Mouse (Mus musculus) lung, postnatal 14 days (tissue): ENCODE data around the gene Casq2.
A peak's percentile ranks its signal among the peaks of the same experiment; 100 is the strongest.
"Not testable (repeated sequence)": the region's sequence is repeated elsewhere in the genome, so short reads cannot be mapped to it uniquely, and the experiment has no call there.

Experiments
- DNase-seq: peaks from one replicate; pipeline ENCODE4 v3.0.0; 2021

The Casq2 gene

DNA sequence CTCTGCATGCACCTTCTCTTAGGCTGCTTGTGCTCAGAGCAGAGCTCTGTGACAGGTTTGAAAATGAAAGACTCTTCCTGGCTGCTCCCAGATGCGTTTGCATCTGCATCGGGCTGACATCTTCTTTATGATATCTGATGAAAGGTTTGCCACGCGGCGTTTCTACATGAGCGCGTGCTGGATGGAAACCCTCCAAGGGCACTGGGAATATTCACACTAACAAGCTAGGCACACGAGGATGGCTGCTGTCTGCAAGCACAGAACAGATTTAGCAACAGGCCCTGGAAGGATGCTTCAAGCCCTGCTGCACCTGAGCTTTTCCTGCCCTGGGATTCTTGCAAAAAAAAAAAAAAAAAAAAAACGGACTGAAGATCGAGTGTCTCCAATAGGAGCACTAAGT is 50.9 kb downstream of the Casq2 start:
- no peak for DNase-seq

DNA sequence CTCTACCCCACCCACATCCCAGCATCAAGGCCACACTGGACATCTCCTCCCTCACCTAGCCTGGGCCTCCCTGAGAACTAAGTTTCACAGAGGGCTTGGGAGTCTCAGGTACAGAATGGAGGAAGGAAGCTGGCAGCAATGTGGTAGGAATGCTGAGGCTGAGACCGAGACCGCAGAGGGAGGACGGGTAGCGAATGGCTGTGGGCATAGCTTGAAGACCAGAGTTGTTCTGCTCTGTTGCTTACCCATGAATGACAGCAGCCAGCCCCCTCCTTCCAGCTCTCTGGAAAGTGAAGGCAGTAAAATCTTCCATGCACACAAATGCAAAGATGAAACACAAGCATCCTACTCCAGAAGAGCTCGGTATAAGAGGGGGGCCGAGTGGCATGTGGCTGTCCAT is 52.7 kb downstream of the Casq2 start:
- no peak for DNase-seq

DNA sequence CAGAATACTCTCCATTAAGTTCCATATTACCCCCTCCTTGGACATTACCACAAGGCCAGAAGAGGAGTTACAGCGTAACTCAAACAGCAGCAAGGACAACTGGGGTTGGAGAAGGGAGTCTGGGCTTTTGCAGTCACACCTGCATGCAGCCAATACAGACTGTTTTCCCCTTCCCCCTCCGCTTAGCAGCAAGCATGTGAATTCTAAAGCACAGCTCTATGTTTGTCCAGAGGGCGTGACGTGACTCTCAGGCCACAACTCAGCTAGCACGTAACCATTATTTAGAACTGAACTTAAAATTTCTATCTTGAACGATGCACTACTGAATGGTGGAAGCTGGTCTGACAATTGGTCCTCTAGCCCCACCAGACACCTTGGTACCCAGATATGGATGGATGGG is 54.4 kb downstream of the Casq2 start:
- DNase-seq: no peak

DNA sequence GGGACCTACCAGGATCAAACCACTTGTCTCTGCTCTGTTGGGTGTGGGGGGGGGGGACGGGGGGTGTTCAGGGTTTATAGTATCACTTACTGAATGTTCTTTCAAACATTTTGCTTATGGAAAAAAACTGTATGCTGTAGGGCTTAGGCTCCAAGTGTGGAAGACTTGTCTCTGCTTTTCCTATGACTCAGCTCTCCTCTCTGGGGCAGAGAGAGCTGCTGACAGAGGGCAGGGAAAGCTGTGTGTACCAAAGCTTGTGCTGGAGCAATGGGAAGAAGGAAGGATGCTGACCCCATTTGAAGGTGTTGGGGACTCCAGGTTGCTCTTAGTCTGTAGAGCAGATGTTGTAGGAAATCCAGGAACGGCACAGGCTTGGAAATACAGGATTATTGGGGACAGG is 55.2 kb downstream of the Casq2 start:
- no peak for DNase-seq

DNA sequence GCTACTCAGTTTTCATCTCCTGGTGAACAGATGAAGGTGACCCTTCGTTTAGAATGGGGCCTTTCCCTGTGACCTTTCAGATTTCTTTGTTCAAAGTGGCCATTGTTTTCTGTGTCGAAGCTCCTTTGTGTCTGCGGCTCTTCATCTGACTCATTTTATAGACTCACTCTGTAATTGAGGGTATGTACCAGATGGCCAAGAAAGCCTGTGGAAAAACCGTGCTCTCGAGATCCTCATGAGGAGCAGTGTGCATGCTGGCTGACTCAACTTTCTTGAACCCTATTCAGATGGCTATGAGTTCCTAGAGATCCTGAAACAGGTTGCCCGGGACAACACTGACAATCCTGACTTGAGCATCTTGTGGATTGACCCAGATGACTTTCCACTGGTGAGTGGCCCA is 55.7 kb downstream of the Casq2 start:
- no peak for DNase-seq

DNA sequence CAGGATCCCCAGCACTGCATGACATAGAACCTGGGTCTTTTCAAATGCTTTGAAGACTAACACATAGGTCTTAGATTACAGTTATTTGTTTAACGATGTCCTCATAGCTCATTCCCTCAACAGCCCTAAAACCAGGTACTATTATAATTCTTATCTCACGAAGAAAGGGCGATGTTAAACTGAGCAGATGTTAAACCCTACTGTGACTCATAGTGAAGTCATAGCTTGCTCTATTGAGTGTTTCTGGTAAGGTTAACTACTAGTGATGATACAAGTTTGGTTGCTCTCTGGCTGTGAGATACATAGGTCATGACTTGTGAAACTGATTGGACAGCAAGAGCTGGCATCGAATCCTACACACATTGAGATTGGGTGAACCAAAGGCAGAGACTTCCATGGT is 56.7 kb downstream of the Casq2 start:
- DNase-seq: no peak

DNA sequence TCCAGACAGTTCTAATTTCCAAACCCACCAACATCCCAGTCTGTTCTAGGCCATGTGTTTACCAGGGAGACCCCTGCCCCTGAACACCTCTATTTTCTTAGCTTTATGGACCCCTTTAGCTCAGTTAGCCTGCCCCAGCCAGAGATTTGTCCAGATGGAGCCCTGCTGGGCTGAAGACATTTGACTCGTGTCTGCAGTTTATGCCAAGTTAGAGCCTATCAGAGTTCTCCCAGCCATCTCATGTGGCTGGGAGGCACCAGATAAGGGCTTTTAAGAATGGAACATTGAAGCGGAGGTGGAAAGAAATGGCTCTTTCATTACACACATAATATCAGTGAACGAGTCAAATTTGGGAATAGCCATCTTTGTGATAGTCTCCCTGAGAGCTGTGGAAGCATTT is 57.3 kb downstream of the Casq2 start:
- DNase-seq: no peak

DNA sequence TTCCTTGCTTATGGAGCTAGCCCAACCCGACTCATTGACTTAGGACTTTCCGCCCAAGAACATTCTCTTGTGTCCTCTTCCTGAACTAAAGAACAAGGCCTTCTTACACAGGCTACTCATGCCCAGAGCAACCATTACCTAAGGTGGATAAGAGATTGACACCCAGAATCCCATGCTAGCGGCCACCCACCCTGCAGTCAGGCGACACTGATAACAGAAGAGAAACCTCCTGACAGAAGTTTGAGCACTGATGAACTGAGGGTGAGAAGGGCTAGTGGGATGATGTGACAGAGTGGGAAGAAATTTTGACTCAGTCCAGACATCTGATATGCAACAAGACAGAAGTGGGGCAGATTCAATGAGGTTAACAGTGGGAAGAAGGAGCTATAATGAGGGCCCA is 58.2 kb downstream of the Casq2 start:
- DNase-seq: no peak

DNA sequence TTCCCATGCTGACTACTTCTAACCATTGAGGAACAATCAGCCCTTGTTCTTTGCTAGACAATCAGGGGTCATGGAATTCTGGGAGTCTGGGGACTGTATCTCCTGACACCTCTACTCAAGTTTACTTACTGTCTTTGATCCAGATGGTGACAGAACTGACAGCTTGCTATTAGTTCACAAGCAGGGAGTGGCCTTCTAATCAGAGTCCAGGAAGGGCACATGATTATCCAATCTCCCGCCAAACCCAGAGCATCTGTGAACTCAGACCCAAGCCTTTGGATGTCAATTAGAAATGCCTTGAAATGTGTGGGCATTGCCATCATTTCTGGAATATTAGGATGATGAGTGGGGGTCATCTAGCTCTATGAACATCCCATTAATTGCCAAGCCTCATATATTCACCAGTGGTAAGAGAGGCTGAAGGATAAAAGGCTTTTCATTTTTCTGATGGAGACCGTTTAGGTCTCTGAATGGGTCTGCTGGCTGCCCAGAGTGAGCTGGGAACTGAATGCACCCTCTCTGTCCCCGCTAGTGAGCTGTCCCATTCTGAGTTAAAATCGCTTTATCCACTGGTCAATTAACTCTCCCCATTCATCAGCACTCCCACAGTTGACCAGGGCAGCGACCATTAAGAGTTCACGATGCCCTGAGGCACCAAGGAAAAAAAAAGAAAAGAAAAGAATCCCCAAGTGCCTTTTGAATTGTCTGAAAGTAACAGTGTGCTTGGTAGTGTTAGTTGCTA is 59.6 kb downstream of the Casq2 start:
- no peak for DNase-seq

DNA sequence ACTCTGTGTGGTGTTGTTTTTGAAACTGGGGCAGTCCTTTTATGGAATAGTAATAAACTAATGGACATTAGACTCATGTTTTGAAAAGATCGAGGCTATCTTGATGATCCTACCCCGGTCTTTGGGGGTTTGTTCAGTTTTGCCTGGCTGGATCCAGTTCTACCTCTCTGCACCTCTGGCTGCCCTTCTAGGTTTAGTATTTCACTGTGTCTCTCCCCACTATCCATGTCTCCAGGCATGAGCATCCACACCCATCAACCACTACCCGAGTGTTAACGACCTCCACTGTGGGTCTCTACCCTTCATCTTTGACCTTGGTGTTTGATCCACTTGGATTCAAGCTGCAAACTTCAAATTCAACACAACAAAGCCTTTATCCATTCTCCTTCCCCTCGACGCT is 60.2 kb downstream of the Casq2 start:
- DNase-seq: no peak

DNA sequence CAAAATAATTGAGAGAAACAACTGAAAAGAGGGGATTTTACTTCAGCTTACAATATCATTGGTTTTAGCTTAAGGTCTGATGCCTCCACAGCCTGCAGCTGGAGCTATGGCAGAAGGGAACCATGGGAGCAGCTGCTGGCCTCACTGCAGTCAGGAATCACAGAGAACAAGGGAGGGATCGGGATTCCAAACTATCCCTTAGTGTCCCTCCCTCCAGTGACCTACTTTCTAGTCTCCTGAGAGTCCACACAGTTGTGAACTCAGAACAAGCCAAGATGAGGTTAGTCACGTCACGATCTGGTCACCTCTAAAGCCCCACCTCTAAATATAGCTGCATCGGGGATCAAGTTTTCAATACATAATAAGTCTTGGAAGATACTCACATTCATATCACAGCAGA is 61.0 kb downstream of the Casq2 start:
- DNase-seq: no peak

DNA sequence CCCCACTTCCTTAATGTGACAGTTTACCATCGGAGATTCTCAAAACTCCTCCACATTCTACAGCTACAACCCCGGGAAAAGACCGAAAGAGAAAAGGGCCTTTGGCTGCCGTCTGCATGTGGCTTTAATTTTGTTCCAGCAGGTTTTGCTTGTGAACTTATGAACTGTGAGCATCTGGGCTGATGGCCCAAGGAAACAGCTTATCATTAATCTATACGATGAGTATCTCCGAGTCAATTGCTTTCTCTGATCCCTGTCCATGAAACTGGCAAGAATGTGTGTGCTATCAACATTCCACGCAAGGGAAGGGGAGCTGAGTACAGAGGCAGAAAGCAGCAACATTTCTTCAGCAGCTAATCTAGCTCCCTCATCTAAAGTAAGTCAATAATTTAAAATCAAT is 63.7 kb downstream of the Casq2 start:
- DNase-seq: no peak

DNA sequence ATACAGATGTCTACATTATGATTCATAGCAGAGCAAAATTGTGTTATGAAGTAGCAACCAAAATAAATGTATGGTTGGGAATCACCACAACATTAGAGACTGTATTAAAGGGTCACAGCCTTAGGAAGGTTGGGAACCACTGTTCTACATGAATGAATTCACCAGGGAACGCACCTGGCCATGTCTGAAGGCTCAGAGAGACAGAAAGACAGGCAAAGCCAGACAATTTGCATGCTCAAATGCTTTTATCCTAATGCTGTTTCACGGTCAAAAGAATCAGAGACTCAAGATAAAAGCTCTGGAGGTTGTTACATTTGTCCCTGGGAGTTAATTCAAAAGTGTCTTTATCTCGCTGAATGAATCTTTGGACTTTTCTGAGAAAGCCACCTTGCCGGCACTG is 65.6 kb downstream of the Casq2 start:
- DNase-seq: no peak

DNA sequence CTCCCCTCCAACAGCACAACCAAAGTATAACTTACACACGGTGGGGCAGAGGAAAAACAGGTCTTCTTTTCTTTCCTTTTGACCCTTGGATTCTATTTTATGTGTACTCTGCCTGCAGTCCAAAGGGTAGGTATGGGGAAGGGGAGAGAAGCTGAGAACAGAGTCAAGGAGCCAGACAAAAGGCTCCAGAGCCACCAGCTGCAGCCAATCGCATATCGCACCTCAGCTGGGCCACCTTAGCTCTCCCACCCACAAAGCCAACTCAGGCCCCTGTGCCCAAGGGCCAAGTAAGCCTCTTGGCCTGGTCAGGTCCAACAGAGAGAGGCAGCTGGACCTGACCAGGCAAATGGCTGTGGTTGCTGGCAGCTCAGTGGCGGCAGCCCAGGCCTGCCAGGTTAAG is 66.3 kb downstream of the Casq2 start:
- DNase-seq: no peak

DNA sequence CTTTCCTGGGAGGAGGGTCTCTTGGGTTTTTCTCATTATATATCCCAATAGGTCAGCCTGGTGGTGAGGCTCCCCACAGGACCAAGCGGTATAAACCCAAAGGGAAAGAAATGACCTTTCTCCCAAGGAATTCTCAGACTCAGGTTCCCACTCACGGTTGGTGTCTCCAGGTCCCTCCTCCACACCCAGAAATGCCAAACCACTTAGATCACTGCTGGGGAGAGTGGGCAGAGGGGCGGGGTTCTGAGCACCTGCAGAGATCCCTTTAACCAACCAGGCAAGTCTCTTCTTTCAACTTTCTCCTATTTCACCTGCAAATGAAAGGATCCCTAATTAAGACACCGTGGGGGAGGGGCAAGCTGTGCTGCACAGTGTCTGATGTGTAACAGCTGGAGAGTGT is 66.7 kb downstream of the Casq2 start:
- peak; percentile 23 for DNase-seq

DNA sequence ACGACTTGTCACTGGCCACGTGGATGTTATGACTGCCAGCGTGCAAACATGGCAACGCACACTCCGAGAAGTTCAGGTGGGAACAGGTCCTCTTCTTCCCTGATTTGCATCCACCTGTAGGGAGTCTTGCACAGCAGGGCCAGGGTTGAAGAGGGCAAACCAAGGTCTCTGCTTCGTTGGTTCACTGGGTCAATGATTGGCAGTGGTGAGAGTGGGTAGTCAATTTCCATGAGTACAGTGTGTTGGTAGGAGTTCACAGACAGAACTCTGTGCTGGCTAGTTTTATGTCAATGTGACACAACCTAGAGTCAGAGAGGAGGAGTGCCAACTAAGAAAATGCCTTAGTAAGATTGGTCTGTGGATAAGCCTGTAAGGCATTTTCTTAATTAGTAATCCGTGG is 67.9 kb downstream of the Casq2 start:
- DNase-seq: no peak

DNA sequence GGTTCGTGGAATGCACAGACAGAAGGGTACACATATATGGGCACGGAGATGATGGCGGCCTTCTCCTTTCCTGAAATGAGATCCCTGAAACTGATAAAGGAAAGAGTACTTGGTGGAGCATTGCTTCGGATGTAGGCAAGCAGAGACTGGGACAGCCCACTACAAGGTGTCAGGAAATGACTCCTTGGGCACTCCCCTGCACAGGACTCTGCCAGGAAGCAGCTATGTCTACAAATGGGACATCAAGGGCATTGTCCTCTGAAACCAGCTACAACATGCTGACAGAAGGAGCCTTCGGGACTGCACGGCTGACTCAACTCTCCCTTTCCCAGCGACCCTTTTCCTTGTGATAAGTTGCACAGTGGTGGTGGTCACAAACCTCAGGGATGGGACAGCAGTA is 70.5 kb downstream of the Casq2 start:
- DNase-seq: no peak

DNA sequence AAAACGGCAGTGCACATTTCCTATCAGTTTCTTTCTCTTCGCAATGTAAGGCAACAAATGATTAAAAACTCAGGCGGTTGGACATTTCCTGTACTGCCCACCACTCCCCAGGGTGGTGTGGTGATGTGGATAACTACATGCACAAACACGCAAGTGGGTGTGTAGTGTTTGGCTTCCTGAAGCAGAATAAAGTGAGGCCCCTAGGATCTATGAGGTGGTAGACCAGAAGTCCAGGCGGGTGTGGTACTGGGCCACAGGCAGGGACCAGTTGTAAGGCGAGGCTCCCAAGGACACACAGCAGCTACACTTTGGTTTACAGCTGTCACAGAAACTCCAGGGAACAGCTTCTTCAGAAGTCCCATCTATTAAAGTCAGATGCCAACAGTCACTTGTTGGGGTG is 71.4 kb downstream of the Casq2 start:
- no peak for DNase-seq

DNA sequence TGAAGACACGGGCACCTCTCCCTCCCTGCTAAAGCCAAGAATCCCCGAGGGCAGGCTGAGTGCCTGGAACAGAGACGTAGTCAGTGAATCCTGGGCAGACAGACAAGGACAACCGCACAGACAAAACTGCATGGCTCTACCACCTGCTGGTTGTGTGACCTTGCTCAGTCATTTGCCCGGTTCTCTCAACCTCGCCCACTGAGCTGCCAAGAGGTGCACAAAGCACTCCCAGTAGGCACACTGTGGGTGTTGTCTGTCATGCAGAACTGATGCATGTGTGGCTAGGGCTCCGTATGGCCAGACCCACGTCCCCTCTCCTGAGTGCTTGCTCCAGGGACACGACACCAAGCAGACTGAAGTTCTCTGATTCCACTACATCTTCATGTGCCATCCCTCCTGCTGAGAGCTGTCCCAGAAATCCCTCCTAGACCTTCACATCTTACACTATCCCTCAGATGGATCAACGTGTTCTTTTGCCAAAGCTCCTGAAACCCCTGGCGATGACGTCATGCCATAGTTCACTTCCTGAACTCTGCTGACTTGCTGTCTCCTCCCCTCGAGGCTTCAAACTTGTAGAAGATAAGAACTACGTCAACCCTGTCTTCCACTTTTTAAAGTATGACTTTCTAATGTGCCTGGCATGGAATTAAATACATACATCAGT is 72.7 kb downstream of the Casq2 start:
- no peak for DNase-seq

DNA sequence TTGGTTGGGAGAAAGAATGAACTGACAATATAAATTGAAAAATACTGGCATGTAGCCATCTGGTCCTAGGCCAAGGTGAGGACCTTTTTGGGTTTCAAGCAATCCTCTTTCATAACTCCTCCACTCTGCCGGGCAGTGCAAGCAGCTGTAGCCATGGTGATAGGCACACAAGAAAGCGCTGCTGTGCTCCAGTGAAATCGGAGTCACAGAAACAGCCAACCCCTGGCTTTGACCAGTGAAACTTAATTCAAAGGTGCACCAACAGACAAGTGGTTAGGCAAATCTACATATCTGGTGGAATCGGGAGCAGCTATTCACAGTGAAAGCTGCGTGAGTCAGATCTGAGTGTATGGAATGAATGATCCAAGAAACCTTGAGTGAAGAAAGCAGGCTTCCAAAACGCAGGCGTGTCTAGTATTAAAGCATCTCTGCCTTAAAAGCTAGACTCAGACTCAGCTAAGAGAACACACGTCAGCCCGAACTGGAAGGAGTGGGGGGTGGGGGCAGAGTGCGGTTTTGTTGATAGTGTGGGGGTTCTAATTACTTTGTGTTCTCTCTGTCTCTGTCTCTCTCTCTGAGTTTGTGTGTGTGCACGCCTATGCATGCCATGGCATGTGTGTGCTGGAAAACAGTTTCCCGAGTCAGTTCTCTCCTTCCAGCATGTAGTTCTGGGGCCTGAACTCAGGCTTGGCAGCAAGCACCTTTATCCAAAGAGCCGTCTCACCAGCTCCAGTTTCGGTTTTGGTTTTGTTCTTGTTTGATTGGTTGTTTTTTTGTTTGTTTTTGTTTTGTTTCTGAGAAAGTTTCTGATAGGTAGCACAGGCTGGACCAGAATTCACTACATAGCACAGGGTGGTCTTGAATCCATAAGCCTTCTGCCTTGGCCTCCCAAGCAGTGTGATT is 73.5 kb downstream of the Casq2 start:
- peak; percentile 43 for DNase-seq

DNA sequence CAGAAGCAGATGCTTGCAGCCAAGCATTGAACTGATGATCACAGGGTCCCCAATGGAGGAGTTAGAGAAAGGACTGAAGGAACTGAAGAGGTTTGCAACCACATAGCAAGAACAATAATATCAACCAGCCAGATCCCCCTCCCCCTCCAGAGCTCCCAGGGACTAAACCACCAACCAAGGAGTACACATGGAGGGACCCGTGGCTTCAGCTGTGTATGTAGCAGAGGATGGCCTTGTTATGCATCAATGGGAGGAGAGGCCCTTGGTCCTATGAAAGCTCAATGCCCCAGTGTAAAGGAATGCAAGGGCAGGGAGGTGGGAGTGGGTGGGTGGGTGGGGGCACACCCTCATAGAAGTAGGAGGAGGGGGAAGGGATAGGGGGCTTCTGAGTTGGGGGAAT is 77.6 kb downstream of the Casq2 start:
- not testable (repeated sequence) for DNase-seq

DNA sequence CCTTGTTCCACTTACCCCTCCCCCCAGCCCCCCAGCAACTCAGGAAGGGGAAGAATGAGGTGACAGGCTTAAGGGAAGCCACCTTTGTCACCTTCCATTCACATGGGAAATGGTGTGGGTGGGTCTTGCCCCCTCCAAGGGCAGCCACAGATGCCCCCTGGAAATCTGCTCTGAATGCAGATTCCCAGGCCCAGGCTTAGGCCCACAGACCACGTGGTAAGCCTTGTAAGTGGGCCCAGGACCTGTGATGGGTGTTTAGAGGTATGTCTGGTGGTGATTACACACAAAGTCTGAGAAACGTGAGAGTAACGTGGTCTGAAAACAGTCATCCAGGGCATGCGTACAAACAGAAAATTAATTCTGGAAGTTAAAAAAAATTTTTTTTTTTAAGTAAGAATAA is 78.7 kb downstream of the Casq2 start:
- no peak for DNase-seq

DNA sequence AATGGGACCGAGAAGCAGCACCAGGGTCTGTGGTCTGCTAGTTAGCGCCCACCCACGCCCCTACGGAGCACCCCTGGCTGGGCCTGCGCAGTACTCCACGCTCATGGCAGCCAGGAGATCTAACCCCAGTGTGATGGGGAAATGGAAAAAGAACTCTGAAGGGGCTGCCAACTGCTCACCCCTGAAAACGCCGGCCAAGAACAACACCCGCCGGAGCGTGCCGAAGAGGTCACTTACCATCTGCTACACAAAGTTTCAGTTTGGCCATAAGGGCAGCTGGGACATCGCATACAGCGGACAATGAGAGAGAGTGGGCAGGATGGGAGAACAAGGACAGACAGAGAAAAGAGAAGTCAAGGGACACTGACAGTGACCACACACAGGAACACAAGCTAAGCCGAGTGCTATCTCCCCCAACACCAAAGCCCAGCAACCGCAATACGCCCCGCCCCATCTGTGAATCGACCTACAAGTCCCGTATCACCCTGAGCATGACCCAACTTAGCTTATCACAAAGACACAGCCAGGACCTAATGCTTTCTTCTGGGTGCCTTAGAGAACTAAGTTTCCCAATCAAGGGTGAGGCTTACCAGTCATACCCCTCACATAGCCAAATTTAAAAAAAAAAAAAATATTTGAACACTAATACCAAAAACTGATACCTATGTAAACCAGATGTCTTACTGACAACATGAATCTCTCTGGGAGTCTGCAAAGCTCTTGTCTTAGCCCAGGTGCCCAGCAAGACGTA is 79.5 kb downstream of the Casq2 start:
- peak; percentile 28 for DNase-seq
